ENCODE assay signal across 8 mouse cellular contexts in the genomic region with DNA sequence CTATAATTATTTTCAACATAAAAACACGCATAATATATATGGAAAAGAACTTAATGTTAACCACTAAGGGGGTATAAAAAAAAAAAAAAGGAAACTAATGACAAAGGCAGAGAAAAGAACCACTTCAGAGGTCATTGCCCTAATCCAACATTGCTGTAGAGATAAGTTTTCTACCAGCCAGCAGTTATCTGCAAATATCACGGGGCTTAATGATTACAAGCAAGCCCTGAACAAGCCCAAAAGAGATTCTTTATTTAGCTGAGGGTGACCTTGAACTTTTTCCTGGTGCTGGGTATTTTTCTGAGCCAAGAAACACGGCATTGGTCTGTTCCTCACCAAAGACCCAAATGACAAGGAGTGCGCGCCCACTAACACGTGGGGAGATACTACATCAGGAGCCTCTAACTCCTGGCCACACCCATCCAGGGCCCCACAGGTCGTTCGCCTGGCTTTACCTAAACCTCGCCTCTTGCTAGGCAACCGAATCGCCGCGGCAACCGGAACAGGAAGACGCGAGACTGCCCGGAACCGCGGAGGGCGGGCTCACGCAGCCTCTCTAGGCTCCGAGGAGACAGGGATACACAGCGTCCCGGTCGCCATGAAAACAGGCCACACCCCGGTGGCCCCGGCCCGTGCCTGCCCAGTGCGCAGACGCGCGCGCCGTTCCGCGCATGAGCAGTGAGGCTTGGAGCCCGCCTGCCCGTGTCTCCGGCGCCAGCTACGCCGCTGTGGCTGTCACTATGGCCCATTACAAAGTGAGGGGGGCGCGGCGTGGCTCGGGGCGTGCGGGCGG. TPM values are rescaled to one million over a fixed set of nuclear protein-coding genes. Genes with fewer than 3 reads are reported as not detected.
DNase-seq lines count a peak whose midpoint lies in the region; ATAC-seq and TF ChIP-seq lines count a peak whose summit lies in the region.

A gene (plus strand): TSS at position 500 of the 793 bp plus-strand sequence.

- peak within 1 kb of the TSS; percentile 61 for H3K4me2 ChIP-seq in embryonic facial prominence, embryonic 15.5 days (replicated peaks)
- peak within 1 kb of the TSS; percentile 72 for H3K4me2 ChIP-seq in limb, embryonic 14.5 days (replicated peaks; ENCODE audit: low read depth, low read length, severe bottlenecking)
- H3K4me2 ChIP-seq in midbrain, postnatal 0 days (ENCODE audit: low read depth, low read length, poor library complexity, severe bottlenecking) = peak within 1 kb of the TSS; percentile 87

- WGBS in bone marrow, adult 2 months = under 1% methylated on average over 49 of the region's 49 CpGs
- 2% methylated on average over 49 of the region's 49 CpGs for WGBS in embryonic facial prominence, embryonic 15.5 days
- WGBS in limb, embryonic 14.5 days = 1% methylated on average over 48 of the region's 49 CpGs
- WGBS in midbrain, postnatal 0 days = 1% methylated on average over 40 of the region's 49 CpGs

- no peaks in the 10 kb centered on the region for H3K36me3 ChIP-seq in embryonic facial prominence, embryonic 15.5 days
- peaks cover 14% of the 10 kb centered on the region; the same call in 1 of the 2 replicates for H3K36me3 ChIP-seq in limb, embryonic 14.5 days (ENCODE audit: control insufficient read depth, insufficient read depth, low read length)
- no peaks in the 10 kb centered on the region for H3K36me3 ChIP-seq in midbrain, postnatal 0 days (ENCODE audit: insufficient read depth, low read length)

- DNase-seq in 416B (ENCODE audit: low read depth) = peak; percentile 97
- DNase-seq in heart, adult 8-10 months (ENCODE audit: low spot score) = peak; percentile 99
- peak; percentile 99 for DNase-seq in kidney, adult 9 months
- peak; percentile 98 for DNase-seq in limb, embryonic 14.5 days (ENCODE audit: low spot score)
- DNase-seq in midbrain, postnatal 0 days (ENCODE audit: low spot score) = peak; percentile 98
- peak; percentile 98 to 99 for DNase-seq in spleen, postnatal 14 days (ENCODE audit: low spot score in 2 of 2)

- peak within 1 kb of the TSS; percentile 75 for H3K27ac ChIP-seq in bone marrow, adult 2 months (ENCODE audit: control insufficient read depth, insufficient read depth, low read depth, low read length, poor library complexity)
- peak within 1 kb of the TSS; percentile 83 for H3K27ac ChIP-seq in embryonic facial prominence, embryonic 15.5 days (replicated peaks)
- peak within 1 kb of the TSS; percentile 82 for H3K27ac ChIP-seq in limb, embryonic 14.5 days (replicated peaks; ENCODE audit: low read depth, low read length)
- H3K27ac ChIP-seq in midbrain, postnatal 0 days (ENCODE audit: low read depth, low read length) = peak within 1 kb of the TSS; percentile 40

- no peaks in the 10 kb centered on the region for H3K4me1 ChIP-seq in bone marrow, adult 2 months (ENCODE audit: control insufficient read depth, insufficient read depth, low read length)
- peaks cover 12% of the 10 kb centered on the region; the same call in 1 of the 2 replicates for H3K4me1 ChIP-seq in embryonic facial prominence, embryonic 15.5 days
- H3K4me1 ChIP-seq in limb, embryonic 14.5 days (ENCODE audit: control insufficient read depth, insufficient read depth, low read length) = peaks cover 7% of the 10 kb centered on the region; the same call in 1 of the 2 replicates
- 0 out of 2 replicates have a peak, but pooled peaks cover 2% of the 10 kb centered on the region for H3K4me1 ChIP-seq in midbrain, postnatal 0 days (ENCODE audit: insufficient read depth, low read length)

- ATAC-seq in embryonic facial prominence, embryonic 15.5 days (ENCODE audit: insufficient number of reproducible peaks, low FRiP score, low TSS enrichment, low read depth) = peak; percentile 100
- peak; percentile 99 for ATAC-seq in limb, embryonic 14.5 days (ENCODE audit: low FRiP score, low read depth)
- peak; percentile 100 for ATAC-seq in midbrain, postnatal 0 days (ENCODE audit: low FRiP score)

- no peak for TF ChIP-seq CTCF in bone marrow, adult 2 months (IDR thresholded peaks at IDR 0.05; ENCODE audit: control insufficient read depth, insufficient read depth, low read length)
- TF ChIP-seq CTCF in midbrain, postnatal 0 days (IDR thresholded peaks at IDR 0.05) = no peak

- peak within 1 kb of the TSS; percentile 72 for H3K4me3 ChIP-seq in bone marrow, adult 2 months (replicated peaks; ENCODE audit: control insufficient read depth, low read depth, low read length)
- peak within 1 kb of the TSS; percentile 68 for H3K4me3 ChIP-seq in embryonic facial prominence, embryonic 15.5 days (replicated peaks)
- H3K4me3 ChIP-seq in limb, embryonic 14.5 days (replicated peaks; ENCODE audit: low read length) = peak within 1 kb of the TSS; percentile 83
- H3K4me3 ChIP-seq in midbrain, postnatal 0 days (ENCODE audit: low read depth, low read length) = peak within 1 kb of the TSS; percentile 67

- H3K9me3 ChIP-seq in embryonic facial prominence, embryonic 15.5 days (replicated peaks) = no peaks in the 10 kb centered on the region
- no peaks in the 10 kb centered on the region for H3K9me3 ChIP-seq in limb, embryonic 14.5 days (ENCODE audit: control insufficient read depth, low read length)
- no peaks in the 10 kb centered on the region for H3K9me3 ChIP-seq in midbrain, postnatal 0 days (ENCODE audit: low read length)

- H3K9ac ChIP-seq in embryonic facial prominence, embryonic 15.5 days = peak within 1 kb of the TSS; percentile 62
- H3K9ac ChIP-seq in limb, embryonic 14.5 days (ENCODE audit: low read depth, low read length, severe bottlenecking) = peak within 1 kb of the TSS; percentile 73
- peak within 1 kb of the TSS; percentile 66 for H3K9ac ChIP-seq in midbrain, postnatal 0 days (replicated peaks; ENCODE audit: low read length, poor library complexity, severe bottlenecking)

- H3K27me3 ChIP-seq in embryonic facial prominence, embryonic 15.5 days = no peaks in the 10 kb centered on the region
- no peaks in the 10 kb centered on the region for H3K27me3 ChIP-seq in limb, embryonic 14.5 days (ENCODE audit: control insufficient read depth, insufficient read depth, low read length)
- no peaks in the 10 kb centered on the region for H3K27me3 ChIP-seq in midbrain, postnatal 0 days (ENCODE audit: insufficient read depth, low read length)

- TF ChIP-seq POLR2A in bone marrow, adult 2 months (IDR thresholded peaks at IDR 0.05; ENCODE audit: borderline replicate concordance, control insufficient read depth, low read depth, low read length) = no peak; the same call in 1 of the 2 replicates
- TF ChIP-seq POLR2A in limb, embryonic 14.5 days (IDR thresholded peaks at IDR 0.05; ENCODE audit: borderline replicate concordance, extremely low read depth, insufficient read depth, insufficient read length) = no peak

RNA-seq across cellular contexts. Expression of the gene that starts here (rescaled TPM):
- 12.9 and 35.6 TPM in 2 replicates for polyA plus RNA-seq in bone marrow, adult 2 months (2011; ENCODE audit: insufficient read depth, insufficient read length, low replicate concordance, missing spikeins)
- 72.4 and 80.1 TPM in 2 replicates for polyA plus RNA-seq in embryonic facial prominence, embryonic 15.5 days (2015; fragmentation: Nextera tagmentation; extraction: Ambion mirVana)
- 10 to 100 TPM; 22.3 to 29.8 (median 24.3) TPM for total RNA-seq in heart, adult 8-10 months (2022)
- 24.2 and 30.7 TPM in 2 replicates for polyA plus RNA-seq in limb, embryonic 14.5 days (2012; rRNA removed)
- 59.8 and 65.2 TPM in 2 replicates for polyA plus RNA-seq in limb, embryonic 14.5 days (2014; fragmentation: Nextera tagmentation; extraction: Ambion mirVana)
- total RNA-seq in midbrain, postnatal 0 days (2014; rRNA removed) = 6.7 and 6.8 TPM in 2 replicates
- polyA plus RNA-seq in midbrain, postnatal 0 days (2015; fragmentation: Nextera tagmentation; extraction: Ambion mirVana) = 34.9 and 46.6 TPM in 2 replicates

Comparison
In these comparisons a context has a peak if more than half of its experiments do, and no peak if none do; other contexts are left out.
1. Peak in every context shown above with its lines: DNase-seq, ATAC-seq, H3K4me3 ChIP-seq and H3K27ac ChIP-seq.